Mouse (Mus musculus): ENCODE data around the gene Cep70. TPM values are rescaled to one million over a fixed set of nuclear protein-coding genes. Genes with fewer than 3 reads are reported as not detected.

Cep70 gene
- polyA plus RNA-seq (2015; fragmentation: Nextera tagmentation; extraction: Ambion mirVana) = 50.7 and 55.3 TPM in 2 replicates

DNA sequence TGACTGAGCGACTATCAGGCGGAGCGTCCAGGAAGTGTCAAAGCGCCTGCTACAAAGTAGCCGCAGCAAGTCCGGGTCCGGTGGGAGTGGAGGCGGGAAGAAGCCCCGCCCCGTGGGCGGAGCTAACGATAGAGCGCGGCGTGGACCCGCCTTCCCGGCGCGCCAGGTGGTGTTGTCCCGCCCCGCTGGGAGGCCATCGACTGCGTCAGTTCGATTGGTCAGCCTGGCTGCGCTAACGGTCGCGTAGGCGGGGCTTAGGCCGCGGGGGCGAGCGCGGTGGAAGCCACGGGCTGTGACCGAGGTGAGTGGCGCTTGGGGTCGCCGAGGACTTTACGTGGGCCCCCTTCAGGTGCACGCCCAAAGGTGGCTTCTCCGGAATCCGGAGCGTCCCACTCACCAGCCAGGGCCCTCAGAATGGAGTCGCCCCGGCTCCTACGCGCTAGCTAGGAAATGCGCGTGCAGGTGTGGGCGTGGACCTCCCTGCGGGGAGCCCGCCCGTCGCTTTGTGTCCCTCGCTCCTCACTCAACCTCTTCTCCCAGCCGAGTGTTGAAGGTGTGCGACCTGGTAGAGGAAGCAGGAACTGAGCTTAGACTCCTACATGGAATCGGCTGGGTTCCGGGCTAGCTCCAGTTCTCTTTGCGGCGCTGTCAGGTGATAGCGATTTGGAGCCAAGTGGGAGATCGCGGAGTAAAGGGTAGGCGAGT lies at the start of gene Cep70:
Cep70 (plus strand) TSS at position 178 of the 705 bp plus-strand sequence.
- no peaks in the 10 kb centered on the region for H3K9me3 ChIP-seq (ENCODE audit: control insufficient read depth, low read length)
- H3K4me1 ChIP-seq (ENCODE audit: control insufficient read depth, insufficient read depth, low read depth, low read length) = peaks cover 9% of the 10 kb centered on the region
- peak; percentile 97 for ATAC-seq
- peak within 1 kb of the TSS; percentile 72 for H3K4me2 ChIP-seq (ENCODE audit: low read length)
- WGBS = under 1% methylated on average over 56 of the region's 66 CpGs
- peak within 1 kb of the TSS; percentile 91 for H3K9ac ChIP-seq (ENCODE audit: low read depth, low read length)
- peak within 1 kb of the TSS; percentile 92 for H3K27ac ChIP-seq (ENCODE audit: low read depth, low read length)
- H3K27me3 ChIP-seq (replicated peaks; ENCODE audit: control insufficient read depth, insufficient read depth, low read length) = no peaks in the 10 kb centered on the region
- H3K36me3 ChIP-seq (ENCODE audit: control insufficient read depth, insufficient read depth, low read length) = no peaks in the 10 kb centered on the region
- peak within 1 kb of the TSS; percentile 91 for H3K4me3 ChIP-seq (ENCODE audit: low read length)

DNA sequence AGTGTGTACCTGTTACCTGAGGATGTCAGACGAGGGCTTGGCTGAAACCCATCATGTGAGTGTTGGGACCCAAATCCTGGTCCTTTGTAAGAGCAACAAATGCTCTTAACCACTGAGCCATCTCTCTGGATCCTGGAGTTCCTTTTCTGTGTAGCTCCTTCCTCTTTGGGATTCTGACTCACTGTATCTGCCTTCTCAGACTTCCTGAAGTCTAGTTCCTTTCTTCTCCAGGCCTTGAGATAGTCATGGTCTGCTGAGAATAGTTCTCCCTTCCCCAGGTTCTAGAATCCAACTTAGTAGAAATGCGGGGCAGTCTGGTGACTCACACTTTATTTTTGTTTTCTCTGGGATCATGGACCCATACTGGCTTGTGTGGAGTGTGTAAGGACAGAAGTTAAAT lies 30.5 kb upstream of the Cep70 start:
- no peaks in the 10 kb centered on the region for H3K9me3 ChIP-seq (ENCODE audit: control insufficient read depth, low read length)

GRCm38 (mm10) chr9:99216182-99216581 lies 27.0 kb upstream of the Cep70 start:
- Histone ChIP-seq H3K9ac (ENCODE audit: low read depth, low read length) (no peak overlapping the region), H3K27me3 (replicated peaks; ENCODE audit: control insufficient read depth, insufficient read depth, low read length) (no peaks in the 10 kb centered on the region), H3K27ac (ENCODE audit: low read depth, low read length) (no peak overlapping the region), H3K4me2 (ENCODE audit: low read length) (no peak overlapping the region), H3K36me3 (ENCODE audit: control insufficient read depth, insufficient read depth, low read length) (no peaks in the 10 kb centered on the region), H3K4me3 (ENCODE audit: low read length) (no peak overlapping the region), H3K9me3 (ENCODE audit: control insufficient read depth, low read length) (no peaks in the 10 kb centered on the region), H3K4me1 (ENCODE audit: control insufficient read depth, insufficient read depth, low read depth, low read length) (no peaks in the 10 kb centered on the region)
- no peak for ATAC-seq
- WGBS = 66% methylated on average over 2 of the region's 2 CpGs

More for the DNA sequence above, 30.5 kb upstream of the Cep70 start:
- Histone ChIP-seq H3K27ac (ENCODE audit: low read depth, low read length) (no peak overlapping the region), H3K4me3 (ENCODE audit: low read length) (no peak overlapping the region), H3K36me3 (ENCODE audit: control insufficient read depth, insufficient read depth, low read length) (no peaks in the 10 kb centered on the region), H3K4me1 (ENCODE audit: control insufficient read depth, insufficient read depth, low read depth, low read length) (no peaks in the 10 kb centered on the region), H3K27me3 (replicated peaks; ENCODE audit: control insufficient read depth, insufficient read depth, low read length) (no peaks in the 10 kb centered on the region), H3K9ac (ENCODE audit: low read depth, low read length) (no peak overlapping the region), H3K4me2 (ENCODE audit: low read length) (no peak overlapping the region)
- 81% methylated on average over 2 of the region's 2 CpGs for WGBS
- ATAC-seq = no peak

DNA sequence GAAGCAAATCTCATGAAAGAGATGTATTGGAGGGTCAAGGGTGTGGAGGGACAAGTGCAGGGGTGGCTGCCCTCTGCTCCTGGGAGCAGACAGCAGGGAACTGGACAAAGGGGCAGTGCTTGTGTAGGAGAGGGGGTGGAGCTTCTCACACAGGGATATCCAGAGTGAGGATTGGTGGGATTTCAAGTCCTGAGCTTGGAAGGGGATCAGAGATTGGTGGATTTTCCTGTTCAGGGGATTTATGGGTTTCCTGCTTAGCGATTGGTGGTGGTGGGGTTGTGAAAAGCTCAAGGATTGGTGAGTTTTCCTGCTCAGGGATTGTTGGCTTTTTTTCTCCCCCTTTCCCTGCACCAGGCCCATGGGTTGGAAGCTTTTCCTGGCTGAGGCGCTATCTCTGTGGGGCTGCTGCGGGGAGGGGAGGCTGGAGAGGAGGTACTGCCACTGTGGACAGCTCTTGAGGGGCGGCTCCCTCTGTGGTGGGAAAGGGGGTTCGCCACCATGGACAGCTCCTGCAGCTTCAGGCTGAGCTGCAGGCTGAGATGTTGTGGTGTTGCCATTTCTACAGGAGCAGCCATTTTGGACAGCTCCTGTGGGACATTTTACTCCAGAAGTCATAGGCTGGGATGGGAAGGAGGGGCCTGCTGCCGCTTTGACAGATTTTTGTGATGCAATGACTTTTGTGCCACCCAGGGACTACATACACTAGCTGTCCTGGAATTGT lies 25.0 kb upstream of the Cep70 start:
- Histone ChIP-seq H3K9ac (ENCODE audit: low read depth, low read length) (no peak overlapping the region), H3K9me3 (ENCODE audit: control insufficient read depth, low read length) (no peaks in the 10 kb centered on the region), H3K27ac (ENCODE audit: low read depth, low read length) (no peak overlapping the region), H3K4me1 (ENCODE audit: control insufficient read depth, insufficient read depth, low read depth, low read length) (no peaks in the 10 kb centered on the region), H3K27me3 (replicated peaks; ENCODE audit: control insufficient read depth, insufficient read depth, low read length) (no peaks in the 10 kb centered on the region), H3K4me3 (ENCODE audit: low read length) (no peak overlapping the region), H3K4me2 (ENCODE audit: low read length) (no peak overlapping the region), H3K36me3 (ENCODE audit: control insufficient read depth, insufficient read depth, low read length) (no peaks in the 10 kb centered on the region)
- WGBS = 37% methylated on average over 5 of the region's 6 CpGs
- no peak for ATAC-seq

DNA sequence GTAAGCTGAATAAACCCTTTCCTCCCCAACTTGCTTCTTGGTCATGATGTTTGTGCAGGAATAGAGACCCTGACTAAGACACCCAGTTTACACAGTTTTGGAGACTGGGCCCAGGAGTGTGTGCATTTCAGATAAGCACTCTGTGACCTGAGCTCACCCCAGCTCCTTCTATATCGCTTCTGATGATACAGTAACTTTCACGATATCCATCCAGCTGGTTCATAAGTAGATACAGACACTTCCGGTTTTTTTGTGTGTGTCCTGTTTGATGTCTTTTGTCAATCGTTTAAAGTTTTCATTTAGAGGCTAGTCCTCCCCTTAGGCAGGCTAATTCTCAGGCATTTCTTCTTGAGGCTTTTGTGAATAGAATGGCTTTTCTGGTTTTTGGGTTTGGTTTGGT lies 21.5 kb upstream of the Cep70 start:
- Histone ChIP-seq H3K4me1 (ENCODE audit: control insufficient read depth, insufficient read depth, low read depth, low read length) (no peaks in the 10 kb centered on the region), H3K9me3 (ENCODE audit: control insufficient read depth, low read length) (no peaks in the 10 kb centered on the region), H3K4me2 (ENCODE audit: low read length) (no peak overlapping the region), H3K27me3 (replicated peaks; ENCODE audit: control insufficient read depth, insufficient read depth, low read length) (no peaks in the 10 kb centered on the region), H3K27ac (ENCODE audit: low read depth, low read length) (no peak overlapping the region), H3K36me3 (ENCODE audit: control insufficient read depth, insufficient read depth, low read length) (no peaks in the 10 kb centered on the region), H3K4me3 (ENCODE audit: low read length) (no peak overlapping the region), H3K9ac (ENCODE audit: low read depth, low read length) (no peak overlapping the region)
- WGBS = 93% methylated on average over 4 of the region's 4 CpGs
- ATAC-seq = no peak

GRCm38 (mm10) chr9:99224583-99224982 lies 18.6 kb upstream of the Cep70 start:
- no peak overlapping the region for H3K4me2 ChIP-seq (ENCODE audit: low read length)
- H3K9ac ChIP-seq (ENCODE audit: low read depth, low read length) = no peak overlapping the region
- H3K27me3 ChIP-seq (replicated peaks; ENCODE audit: control insufficient read depth, insufficient read depth, low read length) = no peaks in the 10 kb centered on the region
- no peak overlapping the region for H3K4me3 ChIP-seq (ENCODE audit: low read length)
- H3K9me3 ChIP-seq (ENCODE audit: control insufficient read depth, low read length) = no peaks in the 10 kb centered on the region
- H3K27ac ChIP-seq (ENCODE audit: low read depth, low read length) = no peak overlapping the region
- H3K36me3 ChIP-seq (ENCODE audit: control insufficient read depth, insufficient read depth, low read length) = no peaks in the 10 kb centered on the region
- H3K4me1 ChIP-seq (ENCODE audit: control insufficient read depth, insufficient read depth, low read depth, low read length) = no peaks in the 10 kb centered on the region
- 64% methylated on average over 3 of the region's 3 CpGs for WGBS
- no peak for ATAC-seq

DNA sequence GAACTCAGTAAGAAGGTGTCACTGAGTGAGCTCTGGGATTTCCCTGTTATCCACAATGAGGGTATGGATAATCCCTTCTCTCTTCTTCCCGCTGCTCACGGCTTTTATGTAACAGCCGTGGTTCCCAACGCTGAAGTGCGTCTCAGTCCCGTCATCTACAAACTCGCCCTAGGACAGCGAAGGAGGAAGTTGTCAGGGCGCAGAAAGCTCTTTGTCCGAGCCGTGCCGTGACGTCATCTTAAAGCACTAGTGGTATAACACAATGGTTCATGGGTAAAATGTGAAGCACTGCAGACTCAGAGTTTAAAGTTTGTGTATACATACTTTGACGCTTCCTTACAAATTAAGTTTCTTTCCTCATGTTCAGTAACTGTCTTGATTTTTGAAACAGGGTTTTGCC lies 13.7 kb upstream of the Cep70 start:
- H3K9ac ChIP-seq (ENCODE audit: low read depth, low read length) = no peak overlapping the region
- no peak for ATAC-seq
- no peaks in the 10 kb centered on the region for H3K36me3 ChIP-seq (ENCODE audit: control insufficient read depth, insufficient read depth, low read length)
- no peaks in the 10 kb centered on the region for H3K9me3 ChIP-seq (ENCODE audit: control insufficient read depth, low read length)
- no peak overlapping the region for H3K27ac ChIP-seq (ENCODE audit: low read depth, low read length)
- H3K27me3 ChIP-seq (replicated peaks; ENCODE audit: control insufficient read depth, insufficient read depth, low read length) = no peaks in the 10 kb centered on the region
- H3K4me1 ChIP-seq (ENCODE audit: control insufficient read depth, insufficient read depth, low read depth, low read length) = no peaks in the 10 kb centered on the region
- H3K4me3 ChIP-seq (ENCODE audit: low read length) = no peak overlapping the region
- no peak overlapping the region for H3K4me2 ChIP-seq (ENCODE audit: low read length)
- 90% methylated on average over 14 of the region's 14 CpGs for WGBS

DNA sequence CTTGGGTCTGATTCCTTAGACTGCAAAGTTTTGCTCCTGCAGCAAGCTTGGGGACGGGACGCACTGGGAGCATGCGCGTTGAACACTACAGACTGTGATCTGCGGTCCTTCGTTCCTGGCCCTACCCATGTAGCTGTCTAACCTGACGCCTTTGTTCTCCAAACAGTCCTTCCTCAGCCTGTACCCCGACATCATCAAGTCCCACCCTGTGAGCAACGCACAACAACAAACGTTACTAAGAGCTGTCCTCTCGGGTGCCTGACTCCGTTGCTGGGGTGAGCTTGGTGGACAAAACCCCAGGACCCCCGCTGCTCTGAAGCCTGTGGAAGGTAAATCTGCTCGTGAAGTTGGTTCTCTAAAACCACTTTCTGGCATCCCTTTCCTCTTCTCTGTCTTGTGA lies 6.0 kb upstream of the Cep70 start, which contains the start of gene Faiml:
Faiml (minus strand) TSS at position 101 of the 400 bp plus-strand sequence.
- no peak within 1 kb of the TSS for H3K9ac ChIP-seq (ENCODE audit: low read depth, low read length)
- no peaks in the 10 kb centered on the region for H3K9me3 ChIP-seq (ENCODE audit: control insufficient read depth, low read length)
- H3K4me1 ChIP-seq (ENCODE audit: control insufficient read depth, insufficient read depth, low read depth, low read length) = no peaks in the 10 kb centered on the region
- H3K27me3 ChIP-seq (replicated peaks; ENCODE audit: control insufficient read depth, insufficient read depth, low read length) = no peaks in the 10 kb centered on the region
- H3K27ac ChIP-seq (ENCODE audit: low read depth, low read length) = no peak within 1 kb of the TSS
- H3K4me3 ChIP-seq (ENCODE audit: low read length) = no peak within 1 kb of the TSS
- H3K36me3 ChIP-seq (ENCODE audit: control insufficient read depth, insufficient read depth, low read length) = no peaks in the 10 kb centered on the region
- ATAC-seq = no peak
- 83% methylated on average over 14 of the region's 14 CpGs for WGBS
- no peak within 1 kb of the TSS for H3K4me2 ChIP-seq (ENCODE audit: low read length)

DNA sequence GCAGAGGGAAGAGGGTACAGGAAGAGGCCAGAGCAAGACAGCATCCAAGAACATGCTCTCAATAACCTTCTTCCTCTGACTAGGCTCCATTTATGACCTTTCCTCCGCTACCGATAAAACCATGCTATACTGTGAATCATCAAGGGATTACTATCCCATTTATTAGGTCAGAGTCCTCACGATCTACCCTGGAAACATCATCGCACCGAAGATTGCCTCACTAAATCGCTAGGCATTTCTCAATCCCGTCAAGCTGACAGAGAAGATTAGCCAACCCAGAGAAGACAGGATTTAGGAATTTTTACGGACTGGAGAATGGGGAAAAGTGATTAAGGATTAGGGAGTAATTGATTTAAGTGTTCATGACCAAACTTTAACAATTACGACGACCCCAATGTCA lies 4.9 kb upstream of the Cep70 start:
- no peak overlapping the region; the same call in 1 of the 2 replicates for H3K9ac ChIP-seq (ENCODE audit: low read depth, low read length)
- H3K4me1 ChIP-seq (ENCODE audit: control insufficient read depth, insufficient read depth, low read depth, low read length) = peaks cover 6% of the 10 kb centered on the region
- no peaks in the 10 kb centered on the region for H3K27me3 ChIP-seq (replicated peaks; ENCODE audit: control insufficient read depth, insufficient read depth, low read length)
- WGBS = 88% methylated on average over 10 of the region's 10 CpGs
- ATAC-seq = no peak
- H3K4me2 ChIP-seq (ENCODE audit: low read length) = no peak overlapping the region
- no peaks in the 10 kb centered on the region for H3K36me3 ChIP-seq (ENCODE audit: control insufficient read depth, insufficient read depth, low read length)
- no peak overlapping the region for H3K4me3 ChIP-seq (ENCODE audit: low read length)
- no peaks in the 10 kb centered on the region for H3K9me3 ChIP-seq (ENCODE audit: control insufficient read depth, low read length)
- H3K27ac ChIP-seq (ENCODE audit: low read depth, low read length) = no peak overlapping the region
